Mouse (Mus musculus): ENCODE data around the gene Spink4.
"Not testable (repeated sequence)": the region's sequence is repeated elsewhere in the genome, so short reads cannot be mapped to it uniquely, and the experiment has no call there.

Spink4 gene

DNA sequence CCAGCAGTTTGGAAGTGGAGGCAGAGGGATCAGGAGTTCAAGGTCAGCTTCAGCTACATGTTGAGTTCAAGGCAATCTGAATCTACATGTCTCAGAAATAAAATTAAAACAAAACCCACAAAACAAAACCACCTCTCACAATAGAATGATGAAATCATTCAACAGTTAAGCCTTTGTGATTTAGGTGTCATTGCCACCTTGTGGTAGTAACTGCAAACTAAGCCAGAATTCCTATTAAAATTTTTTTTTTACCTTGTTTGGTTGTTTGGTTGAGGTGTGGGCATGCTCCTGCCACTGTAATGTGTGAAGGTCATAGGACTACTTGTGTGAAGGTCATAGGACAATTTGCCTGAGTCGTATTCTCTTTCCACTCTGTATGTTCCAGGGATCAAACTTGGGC is 13.6 kb upstream of the Spink4 start:
- DNase-seq: no peak

GRCm38 (mm10) chr4:40908261-40908969 is 11.4 kb upstream of the Spink4 start:
- peak; percentile 76 to 82 for DNase-seq

- DNase-seq: no peak
Observed at GRCm38 (mm10) chr4:40914287-40914867, 5.5 kb upstream of the Spink4 start.

- peak in 1 of 2 experiments; percentile 26 for DNase-seq
Observed at GRCm38 (mm10) chr4:40915947-40916346, 3.9 kb upstream of the Spink4 start.

GRCm38 (mm10) chr4:40916592-40917155 is 3.2 kb upstream of the Spink4 start:
- peak in 1 of 2 experiments; percentile 68 for DNase-seq

GRCm38 (mm10) chr4:40920576-40920975 is 724 bp downstream of the Spink4 start:
- DNase-seq: no peak

- no peak for DNase-seq
Observed at GRCm38 (mm10) chr4:40921288-40921687, 1.4 kb downstream of the Spink4 start.

- DNase-seq: peak; percentile 28 to 70
Observed at GRCm38 (mm10) chr4:40923087-40923651, 3.3 kb downstream of the Spink4 start.

GRCm38 (mm10) chr4:40925568-40925967 is 5.7 kb downstream of the Spink4 start:
- DNase-seq: no peak

DNA sequence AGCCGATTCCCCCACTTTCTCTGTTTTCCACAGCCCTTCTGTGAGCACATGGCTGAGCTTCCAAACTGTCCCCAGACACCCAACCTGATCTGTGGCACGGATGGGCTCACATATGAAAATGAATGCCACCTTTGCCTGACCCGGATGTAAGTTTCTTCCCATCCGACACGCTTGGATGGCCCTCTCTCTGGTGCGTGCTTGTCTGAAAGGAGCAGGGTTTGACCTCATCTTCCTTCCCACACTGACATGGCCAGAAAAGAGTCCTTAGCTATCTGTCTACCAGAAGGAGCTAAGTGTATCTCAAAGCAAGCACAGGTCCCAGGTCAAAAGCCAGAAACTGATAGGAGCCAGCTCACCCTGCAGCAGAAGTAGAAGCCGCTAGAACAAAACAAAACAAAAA is 9.2 kb downstream of the Spink4 start:
- DNase-seq: peak in 1 of 2 experiments; percentile 24

- DNase-seq: no peak
Observed at GRCm38 (mm10) chr4:40933694-40934093, 13.8 kb downstream of the Spink4 start.

GRCm38 (mm10) chr4:40934369-40934768 is 14.5 kb downstream of the Spink4 start:
- DNase-seq: not testable (repeated sequence)

- peak in 1 of 2 experiments; percentile 14 for DNase-seq
Observed at GRCm38 (mm10) chr4:40936175-40936839, 16.5 kb downstream of the Spink4 start.

DNA sequence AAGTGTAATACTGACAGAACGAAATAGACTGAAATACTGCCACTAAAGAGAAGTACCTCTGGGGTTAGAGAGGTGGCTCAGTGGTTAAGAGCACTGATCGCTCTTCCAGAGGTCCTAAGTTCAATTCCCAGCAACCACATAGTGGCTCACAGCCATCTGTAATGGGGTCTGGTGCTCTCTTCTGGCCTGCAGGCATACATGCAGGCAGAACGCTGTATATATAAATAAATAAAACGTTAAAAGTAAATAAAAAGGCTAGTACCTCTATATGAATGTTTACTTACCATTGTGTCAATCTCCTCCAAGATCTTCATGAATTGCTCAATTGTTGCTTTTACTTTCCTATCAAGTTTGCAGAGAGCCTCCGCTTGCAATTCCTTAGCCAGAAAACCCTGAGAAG is 18.9 kb downstream of the Spink4 start:
- DNase-seq: no peak

DNA sequence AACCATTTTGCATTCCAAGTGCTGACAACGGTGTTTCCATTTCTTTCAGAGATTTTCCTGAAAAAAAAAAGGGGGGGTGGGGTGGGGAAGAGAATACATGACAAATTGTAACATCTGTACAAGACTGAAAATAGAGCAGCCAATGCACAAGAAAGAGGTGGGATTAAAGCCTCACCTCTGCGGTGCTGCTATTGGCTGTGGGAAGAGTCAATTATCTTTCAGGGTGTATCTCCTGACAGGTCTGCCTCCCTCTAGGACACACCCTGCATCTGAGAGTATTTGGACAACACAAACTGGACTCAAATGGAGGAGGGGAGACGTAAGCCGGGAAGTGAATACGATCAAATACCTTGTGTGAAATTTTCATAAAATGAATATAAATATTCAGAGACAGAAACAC is 23.8 kb downstream of the Spink4 start:
- DNase-seq: no peak

DNA sequence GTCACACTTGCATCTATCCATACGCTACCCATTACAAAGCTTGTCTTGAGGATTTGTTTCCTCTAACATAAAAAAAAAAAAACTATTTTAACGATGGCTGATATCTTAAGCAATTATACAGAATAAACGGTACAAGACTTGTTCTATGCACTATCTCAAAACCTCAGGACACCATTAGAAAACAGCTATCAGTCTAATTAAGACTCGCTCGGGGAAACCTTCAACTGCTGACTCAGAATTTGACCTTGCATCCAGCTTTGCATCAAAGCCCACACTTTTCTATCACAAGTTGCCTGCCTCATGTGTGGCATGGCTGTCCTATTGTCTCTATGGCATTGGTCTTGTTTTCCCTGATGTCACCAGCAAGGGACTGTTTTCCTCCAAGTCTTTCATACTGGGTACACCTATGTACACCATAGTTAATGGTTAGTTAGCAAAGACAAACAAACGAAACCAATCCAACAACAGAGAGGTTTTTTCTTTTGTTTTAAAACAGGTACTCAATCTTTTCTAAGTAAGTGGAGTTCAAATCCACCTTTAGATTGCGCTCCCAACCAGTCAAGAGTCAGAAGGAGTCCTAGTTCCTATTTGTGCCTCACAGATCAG is 26.8 kb downstream of the Spink4 start:
- no peak for DNase-seq

DNA sequence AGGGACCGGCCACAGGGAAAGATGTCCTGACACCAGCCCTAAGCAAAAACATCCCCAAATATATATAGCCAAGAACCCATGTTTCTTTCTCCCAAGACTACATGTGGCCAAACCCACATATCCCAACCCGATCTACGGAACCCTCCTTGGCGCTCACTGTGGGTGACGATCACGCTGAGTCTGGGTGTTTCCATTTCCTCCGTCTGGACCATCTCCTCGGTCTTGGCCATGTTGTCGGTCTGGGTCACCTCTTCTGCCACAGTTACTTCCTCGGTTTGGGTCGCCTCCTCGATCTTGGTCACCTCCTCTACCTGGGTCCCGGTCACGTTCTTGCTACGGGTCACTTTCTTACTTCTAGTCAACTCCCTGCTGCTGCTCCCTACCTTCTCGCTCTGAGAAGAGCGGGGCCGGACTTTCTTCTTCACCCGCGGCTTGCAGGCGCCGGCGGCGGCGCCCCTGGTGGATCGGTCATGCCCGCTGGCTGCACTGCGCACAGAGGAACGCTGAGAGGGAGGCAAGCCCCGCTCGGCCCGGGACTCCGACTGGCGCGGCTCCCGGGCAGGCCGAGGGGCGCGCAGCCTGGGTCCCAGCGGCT is 27.8 kb downstream of the Spink4 start:
- no peak for DNase-seq

DNA sequence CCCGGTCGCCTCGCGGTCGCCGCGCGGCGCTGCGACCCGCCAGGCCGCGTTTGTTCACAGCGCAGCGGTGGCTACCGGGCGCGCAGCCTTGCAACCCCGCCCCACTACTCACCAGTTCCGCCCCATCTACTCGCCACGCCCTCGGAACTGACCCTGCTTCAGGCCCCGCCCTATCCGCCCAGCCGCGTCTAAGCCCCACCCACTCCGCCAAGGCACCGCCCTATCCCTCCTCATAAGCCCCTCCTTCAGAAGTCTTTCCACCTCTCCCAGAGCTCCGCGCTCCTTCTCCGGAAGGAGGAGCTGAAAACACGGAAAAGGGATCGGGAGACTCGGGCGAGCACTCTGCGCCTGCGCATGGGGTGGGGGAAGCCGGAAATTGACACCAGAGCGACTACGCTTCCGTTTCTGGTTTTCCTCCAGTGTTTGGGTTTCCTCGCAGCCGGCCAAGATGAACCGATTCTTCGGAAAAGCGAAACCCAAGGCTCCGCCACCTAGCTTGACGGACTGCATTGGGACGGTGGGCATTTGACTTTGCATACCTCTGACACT is 28.4 kb downstream of the Spink4 start, which contains the start of the genes Bag1 and Chmp5:
TSS of gene Bag1 (minus strand) at position 135 of the 549 bp plus-strand sequence.
TSS of gene Chmp5 (plus strand) at position 248 of the 549 bp plus-strand sequence.
- peak; percentile 99 to 100 for DNase-seq

- peak; percentile 38 to 68 for DNase-seq
Observed at GRCm38 (mm10) chr4:40953521-40953920, 33.7 kb downstream of the Spink4 start.

DNA sequence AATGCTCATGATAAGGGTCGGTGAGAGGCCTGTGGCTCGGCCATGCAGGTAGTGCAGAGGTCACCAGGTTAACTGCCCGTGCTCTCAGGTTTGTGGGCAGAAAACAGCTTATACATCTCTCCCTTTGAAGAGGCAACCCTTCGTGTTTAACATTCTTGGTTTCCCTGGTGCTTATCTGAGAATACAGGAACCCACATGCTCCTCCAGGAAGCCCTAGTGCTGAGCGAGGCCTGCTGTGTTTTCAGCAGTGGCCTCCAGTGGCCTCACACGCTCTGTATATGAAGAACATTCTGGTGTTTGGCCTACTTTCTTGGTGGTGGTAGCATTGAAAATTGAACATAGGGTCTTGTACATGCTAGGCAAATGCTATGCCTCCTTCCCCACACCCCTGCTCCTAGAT is 36.1 kb downstream of the Spink4 start:
- DNase-seq: no peak

DNA sequence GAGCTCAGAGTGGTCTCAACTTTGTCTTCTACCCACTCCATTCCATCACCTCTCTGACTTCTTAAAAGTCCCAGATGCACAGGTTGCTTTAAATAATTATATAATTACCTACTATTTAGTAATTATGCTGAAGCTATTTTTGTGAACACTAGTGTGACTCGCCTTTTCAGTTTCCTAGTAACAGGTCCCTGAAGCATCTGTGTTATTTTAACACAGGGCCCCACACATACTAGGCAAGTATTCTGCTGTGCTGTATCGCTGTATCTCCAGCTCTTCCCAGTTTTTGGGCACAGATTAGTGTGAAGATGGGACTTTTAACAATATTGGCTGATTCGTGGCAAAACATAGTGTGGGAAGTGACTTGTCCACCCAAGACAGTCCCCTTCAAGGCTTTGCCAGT is 43.7 kb downstream of the Spink4 start:
- no peak for DNase-seq

DNA sequence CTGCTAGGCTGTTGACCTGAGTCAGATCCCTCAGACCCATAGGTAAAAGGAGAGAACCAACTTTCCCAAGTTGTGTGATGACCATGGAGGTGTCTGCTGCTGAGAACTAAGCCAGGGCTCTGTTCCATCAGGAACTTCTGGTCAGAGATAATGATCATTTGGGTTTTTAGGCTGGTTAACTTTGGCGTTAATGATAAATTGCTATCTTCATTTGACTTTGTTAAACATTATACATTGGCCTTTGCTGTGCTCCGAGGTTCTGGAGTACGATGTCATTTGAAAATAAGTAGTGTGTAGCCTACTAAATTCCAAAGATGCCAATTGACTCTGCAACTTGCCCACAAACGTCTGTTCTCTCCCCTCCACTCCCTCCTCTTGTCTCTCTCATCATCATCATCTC is 49.3 kb downstream of the Spink4 start:
- peak; percentile 27 to 51 for DNase-seq
